Comparison of ENCODE assay signal across 8 mouse cellular contexts in genomic region chr8:109706076-109706873, GRCm38 (mm10). TPM values are rescaled to one million over a fixed set of nuclear protein-coding genes. Genes with fewer than 3 reads are reported as not detected.
DNase-seq lines count a peak whose midpoint lies in the region; ATAC-seq lines count a peak whose summit lies in the region.

No protein-coding gene starts in this region.

- peak overlapping the region; percentile 97 for H3K27ac ChIP-seq in heart, embryonic 13.5 days (replicated peaks)
- H3K27ac ChIP-seq in limb, embryonic 15.5 days = peak overlapping the region; percentile 96
- peak overlapping the region; percentile 98 for H3K27ac ChIP-seq in neural tube, embryonic 13.5 days (replicated peaks)

- ATAC-seq in heart, embryonic 13.5 days (ENCODE audit: extremely low read depth, insufficient number of reproducible peaks, low FRiP score, low TSS enrichment) = no peak; the same call in 1 of the 2 replicates
- peak; percentile 49; the same call in 1 of the 2 replicates for ATAC-seq in limb, embryonic 15.5 days (ENCODE audit: insufficient number of reproducible peaks, low FRiP score, low TSS enrichment, low read depth)
- ATAC-seq in neural tube, embryonic 13.5 days (ENCODE audit: low read depth) = peak; percentile 52

- 2% methylated on average over 30 of the region's 30 CpGs for WGBS in heart, embryonic 13.5 days
- 1% methylated on average over 24 of the region's 30 CpGs for WGBS in limb, embryonic 15.5 days
- under 1% methylated on average over 25 of the region's 30 CpGs for WGBS in neural tube, embryonic 13.5 days

- no peaks in the 10 kb centered on the region for H3K9me3 ChIP-seq in heart, embryonic 13.5 days
- H3K9me3 ChIP-seq in limb, embryonic 15.5 days = no peaks in the 10 kb centered on the region
- no peaks in the 10 kb centered on the region for H3K9me3 ChIP-seq in neural tube, embryonic 13.5 days

- peak overlapping the region; percentile 95 for H3K4me2 ChIP-seq in heart, embryonic 13.5 days
- H3K4me2 ChIP-seq in limb, embryonic 15.5 days = peak overlapping the region; percentile 85
- peak overlapping the region; percentile 91 for H3K4me2 ChIP-seq in neural tube, embryonic 13.5 days

- H3K27me3 ChIP-seq in heart, embryonic 13.5 days (replicated peaks) = 0 out of 2 replicates have a peak, but pooled peaks cover 4% of the 10 kb centered on the region
- H3K27me3 ChIP-seq in limb, embryonic 15.5 days = no peaks in the 10 kb centered on the region
- H3K27me3 ChIP-seq in neural tube, embryonic 13.5 days = peaks cover 15% of the 10 kb centered on the region

- DNase-seq in adrenal gland, adult (ENCODE audit: inconsistent age in 2 of 2, low spot score in 1 of 2) = peak; percentile 33 to 63
- no peak for DNase-seq in adrenal gland, postnatal 4 days (ENCODE audit: low spot score in 2 of 2)
- peak; percentile 37 to 54 for DNase-seq in right cerebral cortex, postnatal 10 days (ENCODE audit: low spot score in 2 of 2)
- DNase-seq in right cerebral cortex, postnatal 36 days (ENCODE audit: low spot score in 2 of 2) = no peak
- no peak for DNase-seq in ovary, postnatal 10 days (ENCODE audit: low spot score)

- peaks cover 40% of the 10 kb centered on the region for H3K36me3 ChIP-seq in heart, embryonic 13.5 days
- H3K36me3 ChIP-seq in limb, embryonic 15.5 days = peaks cover 29% of the 10 kb centered on the region
- peaks cover 32% of the 10 kb centered on the region for H3K36me3 ChIP-seq in neural tube, embryonic 13.5 days

- H3K4me3 ChIP-seq in heart, embryonic 13.5 days = peak overlapping the region; percentile 93
- H3K4me3 ChIP-seq in limb, embryonic 15.5 days = peak overlapping the region; percentile 97
- peak overlapping the region; percentile 95 for H3K4me3 ChIP-seq in neural tube, embryonic 13.5 days

- peak overlapping the region; percentile 99 for H3K9ac ChIP-seq in heart, embryonic 13.5 days
- peak overlapping the region; percentile 99 for H3K9ac ChIP-seq in limb, embryonic 15.5 days
- peak overlapping the region; percentile 100 for H3K9ac ChIP-seq in neural tube, embryonic 13.5 days

- peaks cover 26% of the 10 kb centered on the region for H3K4me1 ChIP-seq in heart, embryonic 13.5 days
- H3K4me1 ChIP-seq in limb, embryonic 15.5 days = peaks cover 20% of the 10 kb centered on the region
- peaks cover 36% of the 10 kb centered on the region for H3K4me1 ChIP-seq in neural tube, embryonic 13.5 days (replicated peaks)

RNA-seq across cellular contexts. Expression of gene Zfp821, which starts 0.9 kb away (rescaled TPM):
- total RNA-seq in adrenal gland, postnatal 4 days (2021) = 10 to 100 TPM; 23.3 to 26.1 TPM
- polyA plus RNA-seq in heart, embryonic 13.5 days (2015; fragmentation: Nextera tagmentation; extraction: Ambion mirVana) = 18.4 and 19.4 TPM in 2 replicates
- polyA plus RNA-seq in limb, embryonic 15.5 days (2015; fragmentation: Nextera tagmentation; extraction: Ambion mirVana) = 20.9 and 23.7 TPM in 2 replicates
- 69.6 and 74.6 TPM in 2 replicates for polyA plus RNA-seq in neural tube, embryonic 13.5 days (2015; fragmentation: Nextera tagmentation; extraction: Ambion mirVana)

RNA-seq across cellular contexts. Expression of gene Ist1, which starts 13.2 kb away (rescaled TPM):
- total RNA-seq in adrenal gland, postnatal 4 days (2021) = 100 to 1,000 TPM in 1 of 2 experiments, 10 to 100 TPM in 1; 99.2 to 104 TPM
- polyA plus RNA-seq in heart, embryonic 13.5 days (2015; fragmentation: Nextera tagmentation; extraction: Ambion mirVana) = 81.0 and 84.8 TPM in 2 replicates
- 145 and 153 TPM in 2 replicates for polyA plus RNA-seq in limb, embryonic 15.5 days (2015; fragmentation: Nextera tagmentation; extraction: Ambion mirVana)
- polyA plus RNA-seq in neural tube, embryonic 13.5 days (2015; fragmentation: Nextera tagmentation; extraction: Ambion mirVana) = 177 and 190 TPM in 2 replicates

RNA-seq across cellular contexts. Expression of gene Atxn1l, which starts 31.3 kb away (rescaled TPM):
- total RNA-seq in adrenal gland, postnatal 4 days (2021) = 10 to 100 TPM; 57.5 to 61.5 TPM
- polyA plus RNA-seq in heart, embryonic 13.5 days (2015; fragmentation: Nextera tagmentation; extraction: Ambion mirVana) = 4.3 and 4.4 TPM in 2 replicates
- polyA plus RNA-seq in limb, embryonic 15.5 days (2015; fragmentation: Nextera tagmentation; extraction: Ambion mirVana) = 6.4 and 7.6 TPM in 2 replicates
- polyA plus RNA-seq in neural tube, embryonic 13.5 days (2015; fragmentation: Nextera tagmentation; extraction: Ambion mirVana) = 3.5 and 3.7 TPM in 2 replicates

Comparison
In these comparisons a context has a peak if more than half of its experiments do, and no peak if none do; other contexts are left out.
1. DNase-seq: peak in adrenal gland, adult (2 of 2) and right cerebral cortex, postnatal 10 days (2 of 2); none in adrenal gland, postnatal 4 days (0 of 2), right cerebral cortex, postnatal 36 days (0 of 2) and ovary, postnatal 10 days (single experiment).
2. Peak in every context shown above with its lines, with median percentiles within 50 percentile points of each other: H3K27ac ChIP-seq, H3K4me2 ChIP-seq, H3K4me3 ChIP-seq and H3K9ac ChIP-seq.